Mouse (Mus musculus) fibroblast of lung, adult 2 months (primary cell): ENCODE data around the gene Nt5c3.

Source experiments
- DNase-seq: peaks from one replicate; pipeline ENCODE4 v3.0.0-alpha.2; 2011; ENCODE audit warnings: low read depth

The Nt5c3 gene

GRCm38 (mm10) chr6:56835532-56835931 lies 88.2 kb downstream of the Nt5c3 start:
- no peak for DNase-seq

GRCm38 (mm10) chr6:56834769-56835168 lies 89.0 kb downstream of the Nt5c3 start:
- no peak for DNase-seq

DNA sequence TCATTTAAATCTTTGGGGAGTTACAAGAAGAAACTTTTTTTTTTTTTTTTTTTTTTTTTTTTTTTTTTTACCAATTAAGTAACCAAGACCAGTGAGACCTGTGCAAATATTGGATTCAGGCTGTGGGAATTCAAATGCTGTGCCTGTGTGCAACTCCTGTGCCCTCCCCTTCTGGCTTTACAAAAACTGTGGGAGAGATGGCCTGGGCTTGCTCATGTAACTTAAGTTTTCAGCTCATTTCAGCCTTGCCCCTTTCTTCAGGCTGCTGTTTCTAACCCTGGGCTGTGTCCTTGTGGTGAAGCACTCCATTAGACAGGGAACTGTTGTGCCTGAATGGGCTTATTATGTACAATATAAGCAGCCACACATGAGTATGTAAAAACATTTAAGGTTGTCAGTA lies 90.9 kb downstream of the Nt5c3 start:
- DNase-seq: no peak

DNA sequence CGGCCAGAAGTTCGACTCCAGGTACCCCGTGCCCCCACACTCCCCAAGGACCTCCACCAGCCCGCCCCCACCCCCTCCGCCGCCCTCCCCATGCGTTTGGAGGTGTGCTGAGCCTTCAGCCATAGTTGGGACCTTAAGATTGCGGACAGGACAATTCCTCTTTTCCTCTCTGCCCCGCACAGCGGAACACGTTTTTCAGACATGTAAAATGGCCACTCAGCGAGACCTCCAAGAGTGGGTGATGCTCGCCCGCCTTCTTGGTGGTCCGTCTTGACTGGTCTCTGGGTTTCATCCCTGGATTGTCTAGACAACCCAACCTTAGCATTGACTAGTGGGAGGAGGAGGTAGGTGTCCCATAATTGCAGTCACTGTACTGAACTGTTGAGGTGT lies 91.3 kb downstream of the Nt5c3 start:
- DNase-seq: no peak
